Mouse (Mus musculus) lung, postnatal 0 days (tissue): ENCODE data around the gene Crybb1. TPM values are rescaled to one million over a fixed set of nuclear protein-coding genes. Genes with fewer than 3 reads are reported as not detected.

Source experiments
- ATAC-seq: fragments of 200-750 bp; cut with Nextera tagmentation; 2 replicates; pipeline ENCODE4 v1.8.0; 2017; ENCODE audit warnings: moderate library complexity
- DNase-seq: peaks from one replicate; pipeline ENCODE4 v3.0.0-alpha.2; 2016; ENCODE audit warnings: low spot score
- H3K27ac ChIP-seq: fragments of 300-500 bp; sonication (generic); 2 replicates; pipeline ENCODE4 v1.5.1; 2014; ENCODE audit warnings: antibody characterized with exemption, mild to moderate bottlenecking, low read length, mixed read lengths
- H3K27me3 ChIP-seq: fragments of 300-500 bp; sonication (generic); replicated peaks from 2 replicates; pipeline ENCODE4 v1.6.1; 2014; ENCODE audit warnings: low read length, mixed read lengths; ENCODE audit not compliant: insufficient read depth
- H3K36me3 ChIP-seq: fragments of 300-500 bp; sonication (generic); 2 replicates; pipeline ENCODE4 v1.6.1; 2014; ENCODE audit warnings: low read length, mixed read lengths; ENCODE audit not compliant: insufficient read depth
- H3K4me1 ChIP-seq: fragments of 300-500 bp; sonication (generic); 2 replicates; pipeline ENCODE4 v1.6.1; 2014; ENCODE audit warnings: antibody characterized with exemption, low read depth, low read length, mixed read lengths; ENCODE audit not compliant: insufficient read depth
- H3K4me2 ChIP-seq: fragments of 300-500 bp; sonication (generic); replicated peaks from 2 replicates; pipeline ENCODE4 v1.6.1; 2014; ENCODE audit warnings: low read depth, mild to moderate bottlenecking, low read length, moderate library complexity, mixed read lengths
- H3K4me3 ChIP-seq: fragments of 300-500 bp; sonication (generic); 2 replicates; pipeline ENCODE4 v1.5.1; 2014; ENCODE audit warnings: low read depth, low read length
- H3K9ac ChIP-seq: fragments of 300-500 bp; sonication (generic); replicated peaks from 2 replicates; pipeline ENCODE4 v1.6.1; 2014; ENCODE audit warnings: low read depth, mild to moderate bottlenecking
- H3K9me3 ChIP-seq: fragments of 300-500 bp; sonication (generic); 2 replicates; pipeline ENCODE4 v1.6.1; 2016; ENCODE audit warnings: low read length, mixed read lengths
- CTCF ChIP-seq: IDR thresholded peaks from 2 replicates; pipeline ENCODE4 v1.5.1; 2016; ENCODE audit warnings: antibody characterized with exemption, mild to moderate bottlenecking
- EP300 ChIP-seq: IDR thresholded peaks from 2 replicates; pipeline ENCODE4 v1.6.1; 2016; ENCODE audit warnings: antibody characterized with exemption, mild to moderate bottlenecking, control low read depth
- WGBS: fragments of 180-500 bp; shearing (Covaris S2); extraction: QIAGEN DNeasy Blood & Tissue Kit; methylation state at CpG from one replicate; pipeline ENCODE4 v1.1.7; 2014; 5-methylcytosine and 5-hydroxymethylcytosine counted together
- polyA plus RNA-seq: library from polyadenylated mRNA; unstranded; fragments of >200 nt; fragmentation: Nextera tagmentation; extraction: Ambion mirVana; gene quantifications from 2 replicates; pipeline ENCODE4 v1.2.1, GENCODE M21; 2015

Crybb1 gene
- polyA plus RNA-seq, 1 experiment from 2014 or later = 1.4 TPM

DNA sequence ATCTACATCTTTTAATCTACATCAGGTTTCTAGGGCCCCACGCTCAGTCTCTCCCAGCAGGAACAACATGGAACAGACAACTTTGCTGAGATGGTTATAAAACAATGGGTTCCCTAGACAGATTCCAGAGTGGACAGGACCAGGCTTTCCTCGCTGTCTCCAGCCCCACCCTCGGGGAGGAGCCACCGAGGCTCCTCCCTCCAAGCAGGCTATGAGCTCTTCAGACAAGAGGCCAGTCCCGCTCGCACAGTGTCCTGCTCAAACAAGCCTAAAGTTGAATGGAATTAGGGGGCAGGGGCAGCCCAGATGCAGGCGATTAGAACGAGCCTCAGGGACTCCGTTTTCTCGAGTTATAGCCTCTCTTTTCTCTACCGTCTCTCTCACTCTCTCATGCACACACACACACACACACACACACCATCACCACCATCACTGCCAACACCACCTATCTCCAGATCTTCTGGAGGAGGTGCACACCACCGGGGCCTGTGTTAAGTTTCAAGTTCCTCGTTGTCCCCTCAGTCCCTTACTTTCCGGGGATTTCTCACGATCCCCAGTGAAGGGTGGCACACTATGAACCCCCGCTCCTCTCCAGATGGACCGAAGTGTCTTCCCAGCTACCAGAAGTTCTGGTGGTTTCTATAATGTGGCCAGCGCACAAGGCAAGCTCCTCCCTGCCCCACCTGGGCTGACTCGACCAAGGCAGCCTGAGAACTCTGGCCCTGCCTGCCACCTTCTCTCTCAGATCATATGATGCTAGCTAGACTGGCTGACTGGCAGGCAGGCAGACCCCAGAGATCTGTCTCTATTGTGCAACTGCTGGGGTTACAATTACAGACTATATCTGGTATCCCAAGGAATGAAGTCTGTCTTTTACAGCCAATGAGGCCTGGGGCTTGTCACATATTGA, 42.0 kb upstream of the Crybb1 start:
- Histone ChIP-seq H3K4me1 (peaks cover 7% of the 10 kb centered on the region; the same call in 1 of the 2 replicates), H3K9me3 (no peaks in the 10 kb centered on the region), H3K9ac (no peak overlapping the region), H3K4me2 (no peak overlapping the region), H3K36me3 (no peaks in the 10 kb centered on the region), H3K27ac (no peak overlapping the region), H3K4me3 (no peak overlapping the region), H3K27me3 (no peaks in the 10 kb centered on the region)
- TF ChIP-seq EP300 (no peak), CTCF (no peak)
- no peak for ATAC-seq
- no peak for DNase-seq
- WGBS = 47% methylated on average over 19 of the region's 19 CpGs

DNA sequence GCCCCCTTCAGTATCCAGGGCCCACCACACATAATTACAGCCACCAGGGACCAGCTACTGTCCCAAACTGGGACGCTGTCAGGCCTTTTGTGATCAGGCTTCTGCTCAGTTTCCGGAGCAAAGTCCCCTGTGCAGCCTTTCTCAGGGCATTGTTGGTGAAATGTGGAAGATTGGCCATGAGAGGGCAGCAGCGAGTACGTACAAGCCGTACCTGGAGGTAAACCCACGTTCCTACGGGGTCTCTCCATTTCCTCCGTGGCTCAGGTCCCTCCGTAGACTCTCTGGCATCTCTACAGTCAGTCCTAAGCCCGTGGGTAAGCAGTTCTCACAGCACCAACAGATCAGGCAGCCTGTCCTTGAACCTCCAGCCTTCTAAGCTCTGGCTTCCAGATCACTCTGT, 41.2 kb upstream of the Crybb1 start:
- no peaks in the 10 kb centered on the region for H3K9me3 ChIP-seq
- peak; percentile 74 for TF ChIP-seq CTCF
- no peak for TF ChIP-seq EP300
- 7% methylated on average over 10 of the region's 10 CpGs for WGBS
- peak; percentile 53 for DNase-seq
- peaks cover 7% of the 10 kb centered on the region; the same call in 1 of the 2 replicates for H3K4me1 ChIP-seq
- no peak overlapping the region for H3K4me3 ChIP-seq
- no peak overlapping the region for H3K9ac ChIP-seq
- ATAC-seq = no peak; the same call in 1 of the 2 replicates
- no peaks in the 10 kb centered on the region for H3K27me3 ChIP-seq
- H3K36me3 ChIP-seq = no peaks in the 10 kb centered on the region
- H3K4me2 ChIP-seq = no peak overlapping the region
- no peak overlapping the region for H3K27ac ChIP-seq

GRCm38 (mm10) chr5:112215291-112215751, 40.3 kb upstream of the Crybb1 start:
- Histone ChIP-seq H3K36me3 (no peaks in the 10 kb centered on the region), H3K9me3 (no peaks in the 10 kb centered on the region), H3K4me1 (peaks cover 7% of the 10 kb centered on the region; the same call in 1 of the 2 replicates), H3K9ac (no peak overlapping the region), H3K4me3 (no peak overlapping the region), H3K27me3 (no peaks in the 10 kb centered on the region), H3K4me2 (peak overlapping the region; percentile 25; the same call in 1 of the 2 replicates), H3K27ac (0 out of 2 replicates have a peak overlapping the region, but pooled peaks have one; percentile 26)
- DNase-seq = no peak
- no peak for TF ChIP-seq EP300
- no peak for TF ChIP-seq CTCF
- WGBS = 16% methylated on average over 12 of the region's 12 CpGs
- ATAC-seq = no peak

GRCm38 (mm10) chr5:112215801-112216251, 39.8 kb upstream of the Crybb1 start:
- ATAC-seq = no peak
- no peak overlapping the region for H3K9ac ChIP-seq
- H3K4me3 ChIP-seq = no peak overlapping the region
- H3K27me3 ChIP-seq = no peaks in the 10 kb centered on the region
- TF ChIP-seq EP300 (no peak), CTCF (no peak)
- H3K4me1 ChIP-seq = peaks cover 7% of the 10 kb centered on the region; the same call in 1 of the 2 replicates
- WGBS = 28% methylated on average over 9 of the region's 9 CpGs
- H3K9me3 ChIP-seq = no peaks in the 10 kb centered on the region
- H3K27ac ChIP-seq = 0 out of 2 replicates have a peak overlapping the region, but pooled peaks have one; percentile 26
- no peaks in the 10 kb centered on the region for H3K36me3 ChIP-seq
- peak; percentile 49 for DNase-seq
- H3K4me2 ChIP-seq = peak overlapping the region; percentile 25; the same call in 1 of the 2 replicates

DNA sequence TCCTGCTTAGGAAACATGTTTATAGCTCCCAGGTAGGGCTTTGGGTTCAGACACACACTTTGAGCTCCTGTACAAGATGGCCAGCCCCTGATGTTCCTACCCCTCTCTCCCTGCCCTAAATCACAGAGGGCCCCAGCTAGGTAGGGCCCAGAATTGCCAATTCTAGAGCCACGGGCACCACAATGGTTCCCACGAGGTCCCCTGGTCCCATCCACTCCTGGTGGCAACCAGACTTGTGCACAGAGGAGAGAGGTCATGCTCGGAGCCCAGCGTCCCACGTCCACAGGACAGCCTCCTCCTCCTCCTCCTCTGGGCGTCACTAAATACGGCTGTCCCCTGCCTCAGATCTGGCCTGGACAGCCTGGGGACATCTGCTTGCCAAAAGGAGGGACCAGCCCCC, 39.3 kb upstream of the Crybb1 start:
- 78% methylated on average over 7 of the region's 7 CpGs for WGBS

GRCm38 (mm10) chr5:112217031-112217430, 38.6 kb upstream of the Crybb1 start:
- 62% methylated on average over 22 of the region's 22 CpGs for WGBS
- no peak for TF ChIP-seq CTCF
- no peak for TF ChIP-seq EP300
- H3K27me3 ChIP-seq = no peaks in the 10 kb centered on the region
- DNase-seq (no peak), ATAC-seq (no peak)
- no peak overlapping the region for H3K4me2 ChIP-seq
- H3K9ac ChIP-seq = no peak overlapping the region
- peaks cover 7% of the 10 kb centered on the region; the same call in 1 of the 2 replicates for H3K4me1 ChIP-seq
- no peaks in the 10 kb centered on the region for H3K9me3 ChIP-seq
- no peak overlapping the region for H3K27ac ChIP-seq
- no peaks in the 10 kb centered on the region for H3K36me3 ChIP-seq
- H3K4me3 ChIP-seq = no peak overlapping the region

More for the DNA sequence above, 39.3 kb upstream of the Crybb1 start:
- no peaks in the 10 kb centered on the region for H3K9me3 ChIP-seq
- H3K27ac ChIP-seq = no peak overlapping the region
- no peak overlapping the region for H3K4me3 ChIP-seq
- TF ChIP-seq EP300 = no peak
- TF ChIP-seq CTCF = no peak
- ATAC-seq (no peak), DNase-seq (no peak)
- H3K4me1 ChIP-seq = peaks cover 7% of the 10 kb centered on the region; the same call in 1 of the 2 replicates
- no peaks in the 10 kb centered on the region for H3K36me3 ChIP-seq
- no peak overlapping the region for H3K4me2 ChIP-seq
- H3K9ac ChIP-seq = no peak overlapping the region
- H3K27me3 ChIP-seq = no peaks in the 10 kb centered on the region
